Mouse (Mus musculus) thymus, postnatal 14 days (tissue): ENCODE results near the gene Btbd35f25.
"Not testable (repeated sequence)": the region's sequence is repeated elsewhere in the genome, so short reads cannot be mapped to it uniquely, and the experiment has no call there.

Experiments used
- DNase-seq: peaks from one replicate; pipeline ENCODE4 v3.0.0; 2021

Btbd35f25 gene

DNA sequence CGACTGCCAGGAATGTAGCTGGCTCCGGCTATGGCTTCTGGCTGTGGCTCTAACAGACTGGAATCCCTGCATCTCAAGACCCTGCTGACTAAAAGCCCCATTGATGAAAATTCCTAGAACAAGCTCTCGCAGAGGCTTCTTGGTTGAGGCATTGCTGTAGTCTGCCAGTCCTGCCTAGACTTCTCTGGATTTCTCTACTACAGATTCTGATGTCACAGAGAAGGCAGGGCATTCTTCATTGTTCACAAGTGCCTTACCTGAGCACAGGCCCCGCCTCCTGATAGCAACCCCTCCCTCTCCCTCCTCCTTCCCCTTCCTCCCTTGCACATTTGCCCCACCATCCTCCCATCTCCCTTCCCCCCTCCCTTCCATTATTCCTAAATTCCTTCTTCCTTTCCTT is at the start of gene Btbd35f25:
Gene Btbd35f25 (minus strand): TSS at position 101 of the 400 bp plus-strand sequence.
- DNase-seq, result not testable (repeated sequence)

DNA sequence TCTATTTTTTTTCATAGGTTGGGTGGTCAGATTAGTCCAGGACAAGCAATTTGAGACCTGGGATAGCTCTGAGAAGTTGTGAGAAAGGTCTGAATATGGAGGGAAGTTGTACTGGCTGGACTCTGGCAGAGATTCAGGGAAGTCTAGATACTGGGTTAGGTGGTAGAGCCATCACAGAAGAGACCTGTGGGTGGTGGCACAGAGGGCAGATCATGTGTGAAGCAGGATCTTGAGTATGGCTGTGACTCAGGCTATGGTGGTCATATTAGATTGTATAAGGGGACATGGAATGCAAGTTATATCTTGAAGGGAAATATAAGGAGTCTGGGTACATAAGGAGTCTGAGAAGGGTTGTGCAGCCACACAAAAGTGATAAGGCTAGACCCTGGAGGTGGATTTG is 49.3 kb upstream of the Btbd35f25 start:
- no peak for DNase-seq

- no peak for DNase-seq
Observed at GRCm38 (mm10) chrX:31764001-31764400, 47.0 kb upstream of the Btbd35f25 start.

GRCm38 (mm10) chrX:31745079-31745478 is 28.1 kb upstream of the Btbd35f25 start:
- no peak for DNase-seq

- DNase-seq, result no peak
Observed at GRCm38 (mm10) chrX:31736958-31737357, 20.0 kb upstream of the Btbd35f25 start.
